Mouse (Mus musculus) embryonic stem cell, embryonic (primary cell): Measurements from ENCODE around the gene Dhrs7b.

Source experiments
- CTCF ChIA-PET, 4 experiments: fragments of 300-600 bp in 2 of 4; fragments of 350-600 bp in 2 of 4; sonication (Branson Sonifier 250); formaldehyde crosslinking; loops; one replicate each; lab custom pipeline; 2022; ENCODE audit warnings: inconsistent platforms in 2 of 4; lab: Charles Lee
- POLR2A ChIA-PET, 4 experiments: fragments of 300-600 bp in 2 of 4; fragments of 350-600 bp in 2 of 4; sonication (Branson Sonifier 250); formaldehyde crosslinking; loops; one replicate each; lab custom pipeline; 2022; ENCODE audit warnings: antibody characterized with exemption in 4 of 4, inconsistent platforms in 1 of 4; lab: Charles Lee

Gene Dhrs7b

GRCm38 (mm10) chr11:60902486-60902885 lies 72.1 kb downstream of the Dhrs7b start:
- CTCF ChIA-PET: interaction anchor here in 1 of 4 experiments (0.7 kb wide), 1 partner anchor 161 kb away, joined by 3 read pairs; no protein-coding TSS in a partner anchor
- POLR2A ChIA-PET: interaction anchor here in 2 of 4 experiments (1.0 to 4.5 kb wide), 8 partner anchors 8 to 72 kb away, joined by 4 to 21 read pairs (median 6); partner anchors contain the start of genes Natd1 (in 2 of the 2), Dhrs7b (in 1 of the 2), Map2k3 (in 1 of the 2) and Tmem11 (in 1 of the 2)

DNA sequence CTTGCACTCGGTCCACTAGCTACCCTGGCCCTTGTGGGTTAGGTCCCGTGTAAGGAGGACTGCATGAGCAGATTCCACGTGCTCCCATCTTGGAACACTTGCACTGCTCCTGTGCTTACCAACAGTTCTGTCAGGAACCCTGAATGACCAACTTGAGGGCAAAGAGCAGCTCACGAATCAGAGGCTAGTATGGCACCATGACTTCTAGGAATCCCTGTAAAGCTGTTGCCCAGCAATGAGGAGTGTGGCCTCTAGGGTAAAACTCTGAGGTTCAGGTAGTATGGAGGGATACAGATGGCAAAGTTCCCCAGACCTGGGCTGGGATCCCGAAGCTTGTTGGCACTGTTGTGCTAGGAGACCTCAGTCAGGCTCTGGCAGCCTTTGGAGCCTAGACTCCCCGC lies 73.2 kb downstream of the Dhrs7b start:
- CTCF ChIA-PET: interaction anchor here in 1 of 4 experiments (0.9 to 1.0 kb wide), 2 partner anchors 22 to 93 kb away, joined by 3 read pairs; no protein-coding TSS in a partner anchor
- POLR2A ChIA-PET: interaction anchor here in 2 of 4 experiments (0.8 to 4.5 kb wide), 10 partner anchors 7 to 186 kb away, joined by 3 to 21 read pairs (median 4); partner anchors contain the start of genes Map2k3 (in 2 of the 2) and Natd1 (in 2 of the 2)

GRCm38 (mm10) chr11:60905407-60906120 lies 75.1 kb downstream of the Dhrs7b start:
- POLR2A ChIA-PET: interaction anchor here in 3 of 4 experiments (0.7 to 10.5 kb wide), 5 partner anchors 11 to 183 kb away, joined by 4 to 105 read pairs (median 4); no protein-coding TSS in a partner anchor
- CTCF ChIA-PET: interaction anchor here in 1 of 4 experiments (0.6 to 1.1 kb wide), 2 partner anchors 22 to 415 kb away, joined by 3 read pairs; no protein-coding TSS in a partner anchor

- ChIA-PET CTCF (interaction anchor here in 3 of 4 experiments (0.6 to 0.9 kb wide), 3 partner anchors 20 to 221 kb away, joined by 3 to 7 read pairs (median 3); no protein-coding TSS in a partner anchor), POLR2A (interaction anchor here in 3 of 4 experiments (0.6 to 10.5 kb wide), 11 partner anchors 9 to 508 kb away, joined by 3 to 105 read pairs (median 4); no protein-coding TSS in a partner anchor)
These were observed 76.0 kb downstream of the Dhrs7b start for GRCm38 (mm10) chr11:60906449-60906848.

- CTCF ChIA-PET: interaction anchor here in 2 of 4 experiments (0.8 to 1.2 kb wide), 2 partner anchors 117 to 135 kb away, joined by 3 read pairs; no protein-coding TSS in a partner anchor
- POLR2A ChIA-PET: interaction anchor here in 3 of 4 experiments (1.2 to 10.5 kb wide), 7 partner anchors 10 to 29 kb away, joined by 3 to 105 read pairs (median 12); partner anchors contain the start of gene Tmem11 (in 1 of the 3)
These were observed 77.6 kb downstream of the Dhrs7b start for GRCm38 (mm10) chr11:60908073-60908472.

- ChIA-PET CTCF (interaction anchor here in 3 of 4 experiments (0.6 to 1.5 kb wide), 4 partner anchors 17 to 104 kb away, joined by 3 to 5 read pairs (median 4); no protein-coding TSS in a partner anchor), POLR2A (interaction anchor here in 3 of 4 experiments (0.6 to 10.5 kb wide), 10 partner anchors 7 to 381 kb away, joined by 3 to 105 read pairs (median 5); partner anchors contain the start of genes Map2k3 (in 1 of the 3) and Tmem11 (in 1 of the 3))
These were observed 79.2 kb downstream of the Dhrs7b start for GRCm38 (mm10) chr11:60909626-60910025.
